Mouse (Mus musculus) adrenal gland (tissue): Measurements from ENCODE around the gene Nanos2.

Experiments
- intact Hi-C: fragments of 180-260 bp; cut with DNase I; formaldehyde crosslinking; loops from one replicate; pipeline ENCODE4 v1.15.1; 2025
- long read RNA-seq, 2 experiments: library from polyadenylated mRNA; unstranded; transcript quantifications; one replicate each; pipeline ENCODE4 v2.0.0; 2020; ENCODE audit warnings: borderline replicate concordance in 1 of 2; ENCODE audit not compliant: insufficient replicate concordance in 1 of 2

Nanos2 gene
- long read RNA-seq, experiment 1: 0 reads
- long read RNA-seq, experiment 2: 0 reads

DNA sequence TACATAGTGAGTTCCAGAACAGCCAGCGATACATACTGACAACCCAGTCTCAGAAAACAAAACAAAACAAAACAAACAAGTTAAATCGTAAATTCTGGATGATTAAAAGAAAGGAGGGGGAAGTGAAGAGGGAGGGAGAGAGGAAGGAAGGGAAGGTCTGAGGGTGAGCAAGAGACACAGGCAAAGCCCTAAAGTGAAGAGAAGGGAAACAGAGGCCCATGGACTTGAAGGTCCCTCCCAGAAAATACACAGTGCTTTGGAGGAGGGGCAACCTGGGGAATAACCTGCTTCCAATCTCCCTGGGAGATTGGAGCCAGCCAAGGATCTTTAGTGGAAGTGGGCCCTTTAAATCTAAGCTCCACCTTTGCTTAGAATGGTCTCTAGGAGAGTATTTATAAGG, at the start of gene Nanos2:
Gene Nanos2, plus strand, starts transcription at position 301 of the 400 bp plus-strand sequence.
- intact Hi-C loops: no loop called here

DNA sequence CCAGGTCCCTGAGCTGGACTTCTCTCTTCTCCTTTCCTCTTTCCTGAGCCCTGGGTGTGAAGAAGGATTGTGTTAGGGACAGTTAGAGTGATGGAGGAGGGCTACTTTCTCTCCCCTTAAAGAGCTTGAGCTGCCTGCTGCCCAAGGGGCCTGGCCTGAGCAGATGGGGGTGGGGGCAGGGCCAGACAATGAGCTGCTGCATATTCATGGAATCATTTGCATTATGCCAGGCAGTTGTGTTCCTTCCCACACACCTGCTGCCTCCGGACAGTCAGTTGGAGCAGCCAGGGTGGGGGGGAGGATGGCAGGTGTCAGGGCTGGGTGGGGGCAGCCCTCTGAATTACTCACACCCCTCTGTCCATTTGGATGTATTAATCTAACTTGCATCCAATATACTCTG, 44.8 kb upstream of the Nanos2 start:
- intact Hi-C loops: no loop called here

DNA sequence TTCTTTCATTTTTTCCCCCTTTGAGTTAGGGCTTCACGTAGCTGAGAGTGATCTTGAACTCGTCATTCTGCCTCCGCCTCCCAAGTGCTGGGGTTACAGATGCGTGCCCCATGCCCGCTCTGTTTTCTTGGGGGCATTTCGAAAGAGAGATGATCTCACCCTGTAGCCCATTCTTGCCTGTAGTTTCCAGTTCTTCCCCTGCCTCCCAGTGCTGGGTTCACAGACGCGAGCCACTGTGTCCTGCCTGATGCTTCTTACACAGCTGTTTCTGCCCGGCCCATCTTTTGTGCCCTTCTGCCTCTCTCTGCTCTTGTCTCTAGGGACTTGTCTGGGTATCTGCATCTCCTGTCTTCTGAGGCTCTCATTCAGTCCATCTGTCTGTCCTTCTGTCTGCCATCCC, 44.4 kb upstream of the Nanos2 start:
- intact Hi-C loops: no loop called here

DNA sequence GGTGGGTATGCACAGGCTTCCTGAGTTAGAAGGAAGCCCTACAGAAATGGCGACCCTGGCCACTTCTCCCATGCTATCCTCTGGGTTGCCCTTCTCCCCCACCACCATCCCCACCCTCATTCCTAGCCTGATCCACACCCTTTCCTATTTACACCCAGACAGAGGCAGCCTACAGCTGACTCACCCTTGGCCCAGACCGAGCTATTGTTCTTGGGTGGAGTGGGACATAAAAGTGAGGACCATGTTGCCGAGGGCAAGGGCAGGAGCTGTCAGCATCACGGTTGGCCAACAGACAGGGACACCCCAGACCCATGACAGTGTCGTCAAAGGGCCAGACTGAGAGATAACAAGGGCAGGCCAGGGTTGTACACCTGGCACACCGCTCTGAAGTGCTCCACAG, 39.0 kb upstream of the Nanos2 start:
- intact Hi-C loops: no loop called here

DNA sequence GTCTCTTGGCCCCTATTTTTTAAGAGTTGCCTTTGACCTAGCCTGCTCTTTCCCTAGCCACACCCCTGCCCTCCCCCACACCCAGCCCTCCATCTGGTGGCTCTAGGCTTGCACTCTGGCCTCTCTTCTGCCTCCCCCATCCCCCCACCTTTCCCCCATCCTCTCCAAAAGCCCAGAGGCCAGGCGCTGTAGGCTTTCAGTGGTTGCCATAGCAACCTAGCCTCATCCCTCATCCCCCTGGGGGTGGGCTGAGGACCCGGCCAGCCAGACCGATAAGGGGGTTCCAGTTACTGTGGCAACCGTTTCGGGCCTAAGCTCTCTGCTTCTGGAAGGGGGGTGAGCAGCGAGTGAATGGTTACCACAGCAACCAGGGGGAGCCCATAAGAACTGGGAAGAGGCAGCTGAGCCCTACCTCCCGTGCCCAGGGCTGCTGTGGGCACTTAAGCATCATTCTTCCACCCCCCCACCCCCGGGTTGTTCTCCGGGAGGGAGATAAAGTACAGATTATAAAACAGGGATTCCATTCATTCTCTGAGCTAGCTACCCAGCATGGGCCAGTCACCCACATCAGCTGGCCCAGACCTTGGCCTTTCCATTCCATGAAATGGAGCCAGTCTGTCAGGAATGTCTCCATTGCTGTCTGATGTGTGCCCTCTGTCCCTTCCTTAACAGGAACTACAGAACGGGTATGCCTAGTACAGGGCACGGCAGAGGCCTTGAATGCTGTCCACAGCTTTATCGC, 37.2 kb upstream of the Nanos2 start:
- intact Hi-C loops: loop anchor here (2.0 to 5.0 kb wide), 2 partner anchors 23 to 43 kb away; no protein-coding TSS in a partner anchor

DNA sequence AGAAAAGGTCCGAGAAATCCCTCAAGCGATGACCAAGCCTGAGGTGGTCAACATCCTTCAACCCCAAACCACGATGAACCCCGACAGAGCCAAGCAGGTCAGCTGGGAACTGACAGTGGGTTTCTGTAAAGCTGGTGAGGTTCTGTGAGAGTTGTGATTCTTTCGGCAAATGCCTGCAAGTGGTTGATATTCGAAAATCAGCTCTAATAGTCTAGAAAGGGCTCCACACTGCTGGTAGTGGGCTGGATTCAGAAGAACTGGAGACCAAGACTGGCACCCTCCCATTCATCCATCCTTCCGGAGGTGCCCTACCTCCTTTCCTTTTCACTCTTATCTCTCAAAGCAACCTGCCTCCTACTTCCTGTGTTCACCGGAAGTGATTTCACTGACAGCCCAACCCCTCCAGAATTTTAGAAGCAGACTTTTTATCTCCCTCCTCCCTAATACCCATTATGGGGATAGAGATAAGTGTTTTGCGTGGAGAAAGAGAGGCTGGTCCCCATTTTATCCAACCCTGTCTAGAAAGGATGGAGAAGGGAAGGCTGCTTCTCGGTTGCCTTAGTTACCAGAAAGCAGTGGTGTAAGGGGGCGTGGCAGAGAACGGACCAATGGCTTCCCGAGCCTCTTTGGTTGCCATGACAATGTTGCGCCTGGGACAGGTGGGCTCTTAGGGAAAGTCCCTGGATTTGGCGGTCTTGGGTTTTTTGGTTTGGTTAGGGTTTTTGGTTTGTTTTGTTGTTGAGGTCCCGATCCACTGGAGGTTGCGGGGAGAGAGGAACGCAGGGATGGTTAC, 36.5 kb upstream of the Nanos2 start:
- intact Hi-C loops: loop anchor here (2.0 to 5.0 kb wide), 2 partner anchors 24 to 43 kb away; no protein-coding TSS in a partner anchor

DNA sequence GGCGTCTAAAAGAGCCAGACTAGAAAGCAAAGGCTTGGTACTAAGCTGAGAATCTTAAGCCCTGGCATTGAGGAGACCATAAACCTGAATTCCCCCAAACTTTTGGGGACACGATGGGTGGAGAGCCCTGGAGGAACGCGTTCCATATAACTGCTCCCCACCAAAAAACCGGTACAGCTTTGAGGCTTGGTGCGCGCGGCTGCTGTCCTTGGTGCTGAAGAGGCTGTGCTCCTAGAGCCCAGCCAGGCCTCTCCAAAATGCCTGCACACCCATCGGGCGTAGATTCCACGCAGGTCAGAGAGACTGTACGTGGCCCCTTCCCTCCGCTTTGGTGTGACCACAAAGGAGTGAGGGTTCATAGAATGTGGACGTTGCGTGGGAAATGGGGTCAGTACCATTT, 35.8 kb upstream of the Nanos2 start:
- intact Hi-C loops: loop anchor here (2.0 to 5.0 kb wide), 2 partner anchors 25 to 44 kb away; no protein-coding TSS in a partner anchor

DNA sequence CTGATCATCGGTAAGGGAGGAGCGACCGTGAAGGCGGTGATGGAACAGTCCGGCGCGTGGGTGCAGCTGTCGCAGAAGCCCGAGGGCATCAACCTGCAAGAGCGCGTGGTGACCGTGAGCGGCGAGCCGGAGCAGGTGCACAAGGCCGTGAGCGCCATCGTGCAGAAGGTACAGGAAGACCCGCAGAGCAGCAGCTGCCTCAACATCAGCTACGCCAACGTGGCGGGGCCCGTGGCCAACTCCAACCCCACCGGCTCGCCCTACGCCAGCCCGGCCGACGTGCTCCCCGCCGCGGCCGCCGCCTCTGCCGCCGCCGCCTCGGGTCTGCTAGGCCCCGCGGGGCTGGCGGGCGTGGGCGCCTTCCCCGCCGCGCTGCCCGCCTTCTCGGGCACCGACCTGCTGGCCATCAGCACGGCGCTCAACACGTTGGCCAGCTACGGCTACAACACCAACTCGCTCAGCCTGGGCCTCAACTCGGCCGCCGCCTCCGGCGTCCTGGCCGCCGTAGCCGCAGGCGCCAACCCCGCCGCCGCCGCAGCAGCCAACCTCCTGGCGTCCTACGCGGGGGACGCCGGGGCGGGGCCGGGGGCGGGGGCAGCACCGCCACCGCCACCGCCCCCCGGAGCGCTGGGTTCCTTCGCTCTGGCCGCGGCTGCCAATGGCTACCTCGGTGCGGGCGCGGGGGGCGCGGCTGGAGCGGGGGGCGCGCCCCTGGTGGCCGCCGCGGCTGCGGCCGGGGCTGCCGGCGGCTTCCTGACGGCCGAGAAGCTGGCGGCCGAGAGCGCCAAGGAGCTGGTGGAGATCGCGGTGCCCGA, 29.4 kb upstream of the Nanos2 start:
- intact Hi-C loops: no loop called here

DNA sequence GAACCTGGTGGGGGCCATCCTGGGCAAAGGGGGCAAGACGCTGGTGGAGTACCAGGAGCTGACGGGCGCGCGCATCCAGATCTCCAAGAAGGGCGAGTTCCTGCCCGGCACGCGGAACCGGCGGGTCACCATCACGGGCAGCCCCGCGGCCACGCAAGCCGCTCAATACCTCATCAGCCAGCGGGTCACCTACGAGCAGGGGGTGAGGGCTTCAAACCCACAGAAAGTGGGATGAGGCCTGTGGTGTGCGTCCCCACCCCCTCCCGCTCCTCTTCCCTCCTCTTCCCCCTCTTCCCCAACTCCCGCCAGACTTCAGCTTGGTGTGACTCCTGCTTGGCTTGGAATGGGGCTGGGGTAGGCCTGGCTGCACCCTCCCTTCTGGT, 28.8 kb upstream of the Nanos2 start:
- intact Hi-C loops: no loop called here

DNA sequence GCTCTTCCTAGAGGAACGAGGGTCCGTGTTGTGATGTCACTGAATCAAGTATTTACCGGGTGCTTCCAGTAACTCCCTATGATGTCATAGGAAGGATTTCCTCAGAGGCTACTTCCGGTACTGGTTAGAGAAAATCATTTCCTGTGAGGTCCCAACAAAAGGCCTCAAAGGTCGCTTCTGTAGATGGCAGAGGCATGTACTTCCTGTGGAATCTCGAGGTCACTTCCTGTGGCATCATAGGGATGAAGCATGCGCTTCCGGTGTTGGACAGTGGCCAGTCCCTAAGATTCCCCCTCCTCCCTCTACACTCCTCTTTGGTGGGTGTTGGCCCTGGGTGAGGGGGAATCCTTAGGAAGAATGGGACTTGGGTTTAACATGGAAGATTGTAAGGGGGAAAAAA, 27.8 kb upstream of the Nanos2 start:
- intact Hi-C loops: no loop called here

DNA sequence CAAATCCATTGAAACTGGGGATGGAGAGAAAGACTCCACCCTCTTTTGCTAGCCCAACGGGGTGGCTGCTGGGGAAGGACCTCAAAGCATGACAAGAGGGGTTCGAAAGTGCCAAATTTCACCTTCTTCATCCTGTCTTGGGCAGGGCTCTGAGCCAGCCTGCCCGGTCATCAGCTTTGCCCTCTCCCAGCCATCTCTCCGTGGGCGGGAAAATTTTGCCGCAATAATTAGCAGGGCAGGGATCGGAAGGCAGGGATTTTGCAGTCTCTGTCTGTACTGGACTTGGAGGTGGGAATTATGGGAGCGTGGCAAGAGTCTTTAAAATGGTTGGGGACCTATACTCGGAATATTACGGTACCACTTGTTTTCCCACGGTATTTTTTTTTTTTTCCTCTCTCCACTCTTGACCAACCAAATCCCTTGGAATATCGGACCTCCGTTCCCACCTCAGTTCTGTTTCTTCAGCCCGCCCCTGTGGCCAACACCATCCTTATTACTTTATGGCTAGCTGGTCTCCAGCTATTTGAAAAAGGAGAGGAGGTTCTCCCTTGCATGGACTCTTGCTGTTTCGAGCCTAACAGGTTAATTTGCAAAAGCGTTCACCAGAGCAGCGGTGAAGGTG, 24.9 kb upstream of the Nanos2 start:
- intact Hi-C loops: no loop called here

DNA sequence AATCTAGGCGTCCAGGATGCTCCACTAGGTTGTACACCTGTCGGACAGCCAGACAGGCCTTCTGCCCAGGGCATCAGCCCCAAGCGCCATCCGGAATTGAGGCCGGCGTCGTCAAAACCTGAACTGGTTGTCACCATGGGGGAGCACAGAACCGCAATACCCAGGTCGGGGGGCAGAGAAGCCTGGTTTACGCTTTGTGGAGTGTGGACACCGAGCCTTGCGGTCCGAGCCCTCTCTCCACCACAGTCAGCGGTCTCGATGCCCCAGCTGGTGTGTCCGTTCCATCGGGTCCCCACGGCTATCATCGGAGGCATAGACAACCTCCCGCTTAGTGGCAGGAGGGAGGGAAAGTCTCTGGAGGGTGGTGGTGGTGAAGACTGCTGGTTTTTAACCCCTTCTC, 24.4 kb upstream of the Nanos2 start:
- intact Hi-C loops: no loop called here

DNA sequence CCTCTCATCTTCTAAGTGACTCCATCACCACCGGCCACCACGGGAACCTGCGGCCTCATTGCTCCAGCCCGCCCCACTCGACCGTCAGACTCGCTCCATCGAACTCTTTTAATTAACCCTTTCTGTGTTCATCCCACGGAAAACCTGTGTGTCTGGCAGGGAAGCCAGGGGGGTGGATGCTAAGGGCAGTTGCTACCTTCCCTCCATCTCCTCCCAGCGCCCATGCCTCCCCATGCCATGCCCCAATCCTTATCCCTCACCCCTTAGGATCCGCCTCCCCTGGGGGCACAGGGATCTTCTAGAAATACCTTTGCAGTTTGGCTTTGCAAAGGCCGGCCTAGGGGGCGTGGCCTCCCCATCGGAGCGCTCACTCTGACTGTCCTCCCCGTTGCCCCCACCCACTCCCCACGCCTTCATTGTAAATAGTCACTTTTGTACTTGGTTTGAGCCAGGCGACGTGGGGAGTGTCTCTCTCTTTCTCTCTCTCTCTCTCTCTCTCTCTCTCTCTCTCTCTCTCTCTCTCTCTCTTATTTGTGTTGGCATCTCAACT, 23.8 kb upstream of the Nanos2 start:
- intact Hi-C loops: no loop called here

DNA sequence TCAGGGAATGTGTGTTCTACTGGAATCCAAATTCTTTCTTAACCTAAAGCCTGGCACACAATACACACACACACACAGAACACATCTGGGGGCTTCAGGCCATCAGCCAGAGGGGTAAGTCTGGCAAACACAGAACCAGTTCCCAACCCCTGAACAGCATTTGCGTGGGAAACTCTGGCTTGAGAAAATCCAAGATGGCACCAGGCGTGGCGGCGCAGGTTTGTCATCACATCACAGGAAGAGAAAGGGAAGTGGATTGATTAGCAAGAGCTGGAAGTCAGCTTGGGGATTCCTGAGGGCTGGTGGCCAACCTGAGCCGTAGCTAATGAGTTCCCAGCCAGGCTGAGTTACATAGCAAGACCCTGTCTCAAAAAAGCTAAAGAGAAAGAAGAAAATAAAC, 21.9 kb upstream of the Nanos2 start:
- intact Hi-C loops: loop anchor here (5.0 kb wide), 1 partner anchor 68 kb away; no protein-coding TSS in a partner anchor

DNA sequence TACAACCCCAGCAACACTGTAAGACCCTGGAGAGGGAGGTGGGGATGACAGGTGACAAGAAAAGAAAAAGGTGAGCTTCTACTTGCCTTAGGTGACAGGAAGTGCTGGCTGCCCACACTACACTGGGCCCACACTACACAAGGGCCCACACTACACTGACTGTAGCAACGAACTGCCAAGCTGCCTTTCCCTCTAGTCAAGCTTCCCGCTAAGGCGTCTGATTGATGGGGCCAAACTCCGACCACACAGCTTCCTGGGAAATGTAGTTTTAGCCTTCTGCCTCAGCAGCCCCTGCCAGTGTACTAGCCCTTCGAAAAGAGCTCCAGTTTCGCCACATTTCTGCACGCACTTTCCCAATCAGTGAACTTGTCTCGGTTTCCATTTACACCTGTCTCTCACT, 19.6 kb upstream of the Nanos2 start:
- intact Hi-C loops: loop anchor here (5.0 kb wide), 1 partner anchor 70 kb away; no protein-coding TSS in a partner anchor

DNA sequence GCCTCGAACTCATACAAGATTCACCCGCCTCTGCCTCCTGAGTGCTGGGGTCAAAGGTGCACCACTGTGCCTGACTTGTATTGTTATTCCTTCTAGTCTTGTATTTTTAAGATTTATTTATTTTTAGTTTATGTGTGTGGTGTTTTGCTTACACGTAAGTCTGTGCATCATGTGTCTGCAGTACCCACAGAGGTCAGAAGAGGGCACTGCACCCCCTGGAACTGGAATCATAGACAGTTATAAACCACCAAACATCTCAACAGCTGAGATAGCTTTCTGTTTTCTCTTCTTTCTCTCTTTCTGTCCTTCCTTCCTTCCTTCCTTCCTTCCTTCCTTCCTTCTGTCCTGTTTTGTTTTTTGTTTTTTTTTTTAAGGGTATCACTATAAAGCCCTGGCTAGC, 16.2 kb upstream of the Nanos2 start:
- intact Hi-C loops: no loop called here

DNA sequence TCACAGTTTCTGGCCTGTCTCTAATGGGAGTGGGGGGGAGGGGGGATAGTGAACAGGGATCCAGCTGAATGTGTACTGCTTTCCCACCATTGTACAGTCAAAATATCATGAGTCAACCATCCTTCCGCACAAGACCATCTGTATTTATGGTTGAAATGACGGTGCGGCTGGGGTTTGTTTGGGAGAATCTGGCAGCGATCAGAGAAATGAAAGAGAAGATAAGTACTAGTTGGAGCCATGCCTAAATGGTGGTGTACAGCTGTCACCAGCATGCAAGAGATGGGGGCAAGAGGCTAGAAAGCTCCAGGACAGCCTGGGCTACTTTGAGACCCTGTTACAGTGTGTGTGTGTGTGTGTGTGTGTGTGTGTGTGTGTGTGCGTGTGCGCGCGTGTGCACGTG, 8.8 kb upstream of the Nanos2 start:
- intact Hi-C loops: no loop called here

DNA sequence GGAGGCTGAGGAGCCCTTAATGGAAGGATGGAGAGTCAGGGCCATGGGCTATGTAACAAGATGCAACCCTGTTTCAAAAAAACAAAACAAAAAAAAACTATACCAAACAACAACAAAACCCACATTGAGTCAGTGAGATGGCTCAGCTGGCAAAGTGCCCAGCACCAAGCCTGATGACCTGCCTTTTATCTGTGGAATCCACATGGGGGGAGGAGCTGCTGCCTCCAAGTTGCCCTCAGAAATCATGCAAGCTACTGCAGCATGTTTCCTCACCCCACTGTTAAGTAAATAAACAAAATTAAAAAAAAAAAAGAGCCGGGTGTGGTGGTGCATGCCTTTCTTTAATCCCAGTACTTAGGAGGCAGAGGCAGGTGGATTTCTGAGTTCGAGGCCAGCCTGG, 697 bp upstream of the Nanos2 start:
- intact Hi-C loops: no loop called here

DNA sequence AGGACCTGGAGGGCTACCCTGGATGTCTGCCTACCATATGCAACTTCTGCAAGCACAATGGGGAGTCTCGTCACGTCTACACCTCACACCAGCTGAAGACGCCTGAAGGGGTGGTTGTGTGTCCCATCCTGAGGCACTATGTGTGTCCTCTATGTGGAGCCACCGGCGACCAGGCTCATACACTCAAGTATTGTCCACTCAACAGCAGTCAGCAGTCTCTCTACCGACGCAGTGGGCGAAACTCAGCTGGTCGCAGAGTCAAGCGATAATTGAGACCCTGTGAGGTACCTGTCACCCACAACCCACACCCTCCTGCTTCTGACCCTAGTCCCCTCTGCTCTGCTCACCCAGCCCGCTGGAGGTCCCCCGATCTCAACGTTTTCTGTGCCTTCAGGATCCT, 547 bp downstream of the Nanos2 start:
- intact Hi-C loops: no loop called here

DNA sequence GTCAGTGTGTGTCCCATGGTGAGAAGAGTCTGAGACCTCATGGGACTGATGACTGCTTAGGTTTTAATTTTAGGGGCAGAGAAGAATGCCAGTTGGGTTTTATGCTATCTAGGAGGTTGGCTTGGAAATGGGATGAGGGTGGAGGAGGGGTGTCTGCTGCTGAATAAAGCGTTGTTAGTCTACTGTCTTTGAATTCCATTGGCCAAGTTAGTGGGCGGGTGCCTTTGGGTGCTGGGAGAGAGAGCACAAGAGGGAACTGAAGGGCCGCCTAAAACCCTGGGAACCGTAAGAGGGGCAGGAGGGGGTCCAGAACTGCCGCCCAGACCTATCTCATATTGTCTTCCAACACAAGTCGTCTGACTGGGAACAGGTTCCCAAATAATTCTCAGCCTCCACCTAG, 1.6 kb downstream of the Nanos2 start:
- intact Hi-C loops: no loop called here

DNA sequence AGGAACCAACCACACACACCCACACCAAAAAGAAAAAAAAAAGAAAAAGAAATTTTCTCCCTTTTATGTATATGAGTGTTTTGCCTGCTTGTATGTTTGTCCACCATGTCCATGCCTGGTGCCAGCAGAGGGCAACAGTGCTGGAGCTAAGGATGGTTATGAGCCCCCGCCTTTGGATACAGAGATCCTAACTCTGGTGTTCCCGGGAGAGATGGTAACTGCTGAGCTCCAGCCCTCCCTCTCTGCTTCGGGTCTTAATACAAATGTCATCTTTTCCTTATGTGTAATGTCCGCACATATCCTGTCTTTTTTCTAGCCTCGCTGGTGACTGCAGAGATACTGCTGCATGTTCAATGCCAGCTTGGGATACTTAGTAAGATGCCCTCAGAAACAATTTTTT, 2.8 kb downstream of the Nanos2 start:
- intact Hi-C loops: no loop called here
